Mouse (Mus musculus) olfactory bulb, adult 2 months (tissue): Measurements from ENCODE around the gene Slc30a6.

Source experiments
- CTCF ChIP-seq: fragments of 200-500 bp; IDR thresholded peaks from 2 replicates; pipeline ENCODE4 v1.5.1; 2012; ENCODE audit warnings: low read depth, mild to moderate bottlenecking, low read length, moderate library complexity; ENCODE audit not compliant: insufficient read depth
- POLR2A ChIP-seq: fragments of 200-500 bp; IDR thresholded peaks from 2 replicates; pipeline ENCODE4 v1.6.1; 2012; ENCODE audit warnings: mild to moderate bottlenecking, low read depth, low read length, moderate library complexity; ENCODE audit not compliant: insufficient read depth

DNA sequence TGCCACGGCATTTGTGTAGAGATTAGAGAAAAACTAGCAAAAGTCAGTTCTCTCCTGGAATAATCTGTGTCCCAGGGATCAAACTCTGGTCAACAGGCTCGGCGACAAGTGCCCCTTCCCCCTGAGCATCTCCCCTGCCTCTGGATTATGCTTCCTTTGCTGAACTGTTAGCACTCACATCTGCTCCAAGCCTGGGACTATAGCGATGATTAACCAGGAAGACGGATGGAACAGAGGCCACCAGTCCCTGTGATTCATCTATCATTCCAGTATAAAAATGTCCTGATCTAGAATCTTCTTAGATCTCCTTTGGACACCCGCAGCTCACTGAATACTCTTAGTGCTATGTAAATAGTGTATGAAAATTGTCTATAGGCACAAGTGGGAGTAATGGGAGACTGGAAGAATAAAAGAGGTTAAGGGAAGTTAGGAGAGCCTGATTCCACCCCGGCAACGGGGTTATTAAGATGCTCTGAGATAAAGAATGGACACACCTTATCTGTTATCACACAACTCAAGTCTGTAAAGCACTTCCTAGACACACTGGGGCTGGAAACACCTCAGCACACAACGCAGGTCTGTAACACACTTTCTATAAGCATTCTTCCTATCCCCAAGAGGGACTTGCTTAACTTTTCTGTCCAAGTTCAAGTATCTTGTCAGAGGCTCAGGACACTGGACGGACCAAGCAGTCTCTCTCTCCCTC lies 62.7 kb downstream of the Slc30a6 start:
- TF ChIP-seq CTCF = no peak
- TF ChIP-seq POLR2A = no peak
